Mouse (Mus musculus): ENCODE data around the gene Npff. TPM values are rescaled to one million over a fixed set of nuclear protein-coding genes. Genes with fewer than 3 reads are reported as not detected.

The Npff gene
- polyA plus RNA-seq, 1 experiment = 0.84 TPM

- no peaks in the 10 kb centered on the region for H3K27me3 ChIP-seq (ENCODE audit: control insufficient read depth, insufficient read depth, insufficient read length)
- no peak overlapping the region for H3K4me2 ChIP-seq (ENCODE audit: low read depth)
- no peak overlapping the region for H3K4me3 ChIP-seq
- H3ac ChIP-seq (ENCODE audit: control insufficient read depth, insufficient read length) = no peak overlapping the region
- TF ChIP-seq POLR2AphosphoS2 (IDR thresholded peaks at IDR 0.05; ENCODE audit: insufficient read length, low read depth) = peak; percentile 29
- TF ChIP-seq TCF3 (IDR thresholded peaks at IDR 0.05; ENCODE audit: insufficient read length, low read depth) = no peak
- peaks cover 98% of the 10 kb centered on the region for H3K36me3 ChIP-seq (ENCODE audit: control insufficient read depth, insufficient read depth)
- peaks cover 93% of the 10 kb centered on the region for H3K79me2 ChIP-seq (ENCODE audit: control insufficient read depth, insufficient read depth)
These were observed 41.6 kb downstream of the Npff start for GRCm38 (mm10) chr15:102483136-102483535.

- H3K36me3 ChIP-seq (ENCODE audit: control insufficient read depth, insufficient read depth) = peaks cover 70% of the 10 kb centered on the region
- no peak overlapping the region for H3K4me2 ChIP-seq (ENCODE audit: low read depth)
- no peak overlapping the region for H3K4me3 ChIP-seq
These were observed 50.2 kb downstream of the Npff start for GRCm38 (mm10) chr15:102474520-102474919.

More at GRCm38 (mm10) chr15:102474520-102474919, 50.2 kb downstream of the Npff start:
- TF ChIP-seq POLR2A (IDR thresholded peaks at IDR 0.05; ENCODE audit: insufficient read length, low read depth) = no peak
- TF ChIP-seq MYOG (IDR thresholded peaks at IDR 0.05; ENCODE audit: control insufficient read depth in 1 of 3, insufficient read depth in 1 of 3, insufficient read length in 2 of 3, low read depth in 2 of 3) = no peak
- no peak for TF ChIP-seq REST (IDR thresholded peaks at IDR 0.05; ENCODE audit: insufficient read depth, insufficient read length)
- no peak for TF ChIP-seq MYOD1 (IDR thresholded peaks at IDR 0.05; ENCODE audit: control insufficient read depth in 1 of 3, insufficient read length in 2 of 3, low read depth in 2 of 3)
- TF ChIP-seq TCF3 (IDR thresholded peaks at IDR 0.05; ENCODE audit: insufficient read length, low read depth) = no peak
- no peak for TF ChIP-seq MAX (IDR thresholded peaks at IDR 0.05; ENCODE audit: low read depth)
- TF ChIP-seq POLR2AphosphoS2 (IDR thresholded peaks at IDR 0.05; ENCODE audit: insufficient read length, low read depth) = no peak
- no peak for TF ChIP-seq USF1 (IDR thresholded peaks at IDR 0.05; ENCODE audit: low read depth)
- no peak for TF ChIP-seq CEBPB (IDR thresholded peaks at IDR 0.05; ENCODE audit: insufficient read depth, poor library complexity, severe bottlenecking)
- TF ChIP-seq E2F4 (IDR thresholded peaks at IDR 0.05; ENCODE audit: insufficient read depth) = no peak
- Histone ChIP-seq H3ac (ENCODE audit: control insufficient read depth, insufficient read length) (no peak overlapping the region), H3K27me3 (ENCODE audit: control insufficient read depth, insufficient read depth, insufficient read length) (no peaks in the 10 kb centered on the region), H3K79me2 (ENCODE audit: control insufficient read depth, insufficient read depth) (peaks cover 88% of the 10 kb centered on the region)

Other genes starting within 250 kb of the Npff start
- 83.3 TPM for gene Mfsd5, start 245.5 kb downstream of the Npff start, polyA plus RNA-seq (2012; fragmentation: generic; extraction: Trizol)
- gene Espl1, start 228.7 kb downstream of the Npff start, polyA plus RNA-seq (2012; fragmentation: generic; extraction: Trizol) = 16.7 TPM
- gene Pfdn5, start 198.8 kb downstream of the Npff start, polyA plus RNA-seq (2012; fragmentation: generic; extraction: Trizol) = 476 TPM
- 97.0 TPM for gene Myg1, start 193.2 kb downstream of the Npff start, polyA plus RNA-seq (2012; fragmentation: generic; extraction: Trizol)
- 57.5 TPM for gene Aaas, start 174.2 kb downstream of the Npff start, polyA plus RNA-seq (2012; fragmentation: generic; extraction: Trizol)
- 0.24 TPM for gene Sp7, start 157.8 kb downstream of the Npff start, polyA plus RNA-seq (2012; fragmentation: generic; extraction: Trizol)
- gene Sp1, start 118.8 kb downstream of the Npff start, polyA plus RNA-seq (2012; fragmentation: generic; extraction: Trizol) = 11.7 TPM
- gene Amhr2, start 79.6 kb downstream of the Npff start, polyA plus RNA-seq (2012; fragmentation: generic; extraction: Trizol) = 0.32 TPM
- gene Prr13, start 65.9 kb downstream of the Npff start, polyA plus RNA-seq (2012; fragmentation: generic; extraction: Trizol) = 92.9 TPM
- 892 TPM for gene Pcbp2, start 54.4 kb downstream of the Npff start, polyA plus RNA-seq (2012; fragmentation: generic; extraction: Trizol)
- not detected for gene Gm10337, start 21.2 kb downstream of the Npff start, polyA plus RNA-seq (2012; fragmentation: generic; extraction: Trizol)
- 5.9 TPM for gene Map3k12, start 7.9 kb downstream of the Npff start, polyA plus RNA-seq (2012; fragmentation: generic; extraction: Trizol)
- 76.2 TPM for gene Tarbp2, start 6.8 kb downstream of the Npff start, polyA plus RNA-seq (2012; fragmentation: generic; extraction: Trizol)
- not detected for gene Gm28047, start 100.1 kb upstream of the Npff start, polyA plus RNA-seq (2012; fragmentation: generic; extraction: Trizol)
- gene Atf7, start 100.5 kb upstream of the Npff start, polyA plus RNA-seq (2012; fragmentation: generic; extraction: Trizol) = 33.7 TPM
- gene Atp5g2, start 147.4 kb upstream of the Npff start, polyA plus RNA-seq (2012; fragmentation: generic; extraction: Trizol) = 947 TPM
- 117 TPM for gene Calcoco1, start 197.2 kb upstream of the Npff start, polyA plus RNA-seq (2012; fragmentation: generic; extraction: Trizol)